Mouse (Mus musculus): ENCODE measurements at regions not wholly inside any gene's neighbourhood (a gene's known extent, or its start where the extent isn't known, plus 50 kb on each side); places are given as distances from the start of the nearest gene placed in this dataset.

GRCm38 (mm10) chr2:105485286-105485685 lies 86.2 kb upstream of the Rcn1 start:
- Histone ChIP-seq H3K4me2 (ENCODE audit: low read depth, low read length, severe bottlenecking) (no peak overlapping the region), H3K27me3 (ENCODE audit: control insufficient read depth, insufficient read depth, low read length) (no peaks in the 10 kb centered on the region), H3K9me3 (ENCODE audit: control insufficient read depth, low read length) (no peaks in the 10 kb centered on the region), H3K36me3 (ENCODE audit: control insufficient read depth, insufficient read depth, low read length) (no peaks in the 10 kb centered on the region), H3K9ac (ENCODE audit: low read length) (no peak overlapping the region), H3K4me3 (ENCODE audit: low read depth, low read length) (no peak overlapping the region), H3K27ac (ENCODE audit: low read depth, low read length) (no peak overlapping the region), H3K4me1 (replicated peaks; ENCODE audit: control insufficient read depth, insufficient read depth, low read length) (no peaks in the 10 kb centered on the region)
- WGBS, result 86% methylated on average over 8 of the region's 8 CpGs
- ATAC-seq (replicated peaks; ENCODE audit: low FRiP score) (no peak), DNase-seq (ENCODE audit: low spot score) (peak; percentile 18)

GRCm38 (mm10) chr2:105495796-105496195 lies 96.7 kb upstream of the Rcn1 start:
- Histone ChIP-seq H3K4me3 (ENCODE audit: low read depth, low read length) (no peak overlapping the region), H3K27me3 (ENCODE audit: control insufficient read depth, insufficient read depth, low read length) (no peaks in the 10 kb centered on the region), H3K9me3 (ENCODE audit: control insufficient read depth, low read length) (no peaks in the 10 kb centered on the region), H3K27ac (ENCODE audit: low read depth, low read length) (no peak overlapping the region), H3K36me3 (ENCODE audit: control insufficient read depth, insufficient read depth, low read length) (no peaks in the 10 kb centered on the region), H3K4me1 (replicated peaks; ENCODE audit: control insufficient read depth, insufficient read depth, low read length) (no peaks in the 10 kb centered on the region), H3K9ac (ENCODE audit: low read length) (no peak overlapping the region), H3K4me2 (ENCODE audit: low read depth, low read length, severe bottlenecking) (no peak overlapping the region)
- WGBS, result 90% methylated on average over 13 of the region's 13 CpGs
- ATAC-seq (replicated peaks; ENCODE audit: low FRiP score), result no peak
- DNase-seq (ENCODE audit: low spot score), result peak; percentile 33

- no peak overlapping the region for H3K4me2 ChIP-seq (ENCODE audit: low read depth, low read length, severe bottlenecking)
- WGBS, result 75% methylated on average over 2 of the region's 2 CpGs
- H3K36me3 ChIP-seq (ENCODE audit: control insufficient read depth, insufficient read depth, low read length), result no peaks in the 10 kb centered on the region
- H3K27ac ChIP-seq (ENCODE audit: low read depth, low read length), result no peak overlapping the region
- H3K9me3 ChIP-seq (ENCODE audit: control insufficient read depth, low read length), result no peaks in the 10 kb centered on the region
- no peak overlapping the region for H3K4me3 ChIP-seq (ENCODE audit: low read depth, low read length)
- ATAC-seq (replicated peaks; ENCODE audit: low FRiP score) (no peak), DNase-seq (ENCODE audit: low spot score) (peak; percentile 22)
- H3K27me3 ChIP-seq (ENCODE audit: control insufficient read depth, insufficient read depth, low read length), result no peaks in the 10 kb centered on the region
- H3K4me1 ChIP-seq (replicated peaks; ENCODE audit: control insufficient read depth, insufficient read depth, low read length), result no peaks in the 10 kb centered on the region
- no peak overlapping the region for H3K9ac ChIP-seq (ENCODE audit: low read length)
Measured at GRCm38 (mm10) chr2:105504197-105504596, 105.1 kb upstream of the Rcn1 start.

DNA sequence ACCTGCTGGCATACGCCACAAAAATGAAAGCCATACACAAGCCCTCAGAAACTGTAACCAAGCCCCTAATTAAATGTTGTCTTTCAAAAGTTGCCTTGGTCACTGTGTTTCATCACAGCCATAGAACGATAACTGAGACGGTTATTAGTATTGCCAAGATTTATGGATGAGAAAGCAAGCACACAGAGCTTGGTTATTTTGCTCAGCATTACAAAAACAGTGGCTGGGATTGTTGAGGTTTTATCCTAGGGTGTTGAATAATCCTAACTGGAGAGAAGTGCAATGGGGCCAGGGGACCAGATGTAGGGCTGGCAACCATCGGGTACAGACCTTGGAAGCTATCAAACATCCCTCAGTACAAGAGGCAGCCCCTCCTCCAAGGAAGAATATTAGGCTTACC lies 106.4 kb upstream of the Rcn1 start:
- Histone ChIP-seq H3K27me3 (ENCODE audit: control insufficient read depth, insufficient read depth, low read length) (no peaks in the 10 kb centered on the region), H3K9ac (ENCODE audit: low read length) (no peak overlapping the region), H3K4me3 (ENCODE audit: low read depth, low read length) (no peak overlapping the region), H3K27ac (ENCODE audit: low read depth, low read length) (no peak overlapping the region), H3K4me2 (ENCODE audit: low read depth, low read length, severe bottlenecking) (no peak overlapping the region), H3K36me3 (ENCODE audit: control insufficient read depth, insufficient read depth, low read length) (no peaks in the 10 kb centered on the region), H3K9me3 (ENCODE audit: control insufficient read depth, low read length) (no peaks in the 10 kb centered on the region), H3K4me1 (replicated peaks; ENCODE audit: control insufficient read depth, insufficient read depth, low read length) (no peaks in the 10 kb centered on the region)
- ATAC-seq (replicated peaks; ENCODE audit: low FRiP score) (no peak), DNase-seq (ENCODE audit: low spot score) (peak; percentile 4)
- 90% methylated on average over 4 of the region's 4 CpGs for WGBS

DNA sequence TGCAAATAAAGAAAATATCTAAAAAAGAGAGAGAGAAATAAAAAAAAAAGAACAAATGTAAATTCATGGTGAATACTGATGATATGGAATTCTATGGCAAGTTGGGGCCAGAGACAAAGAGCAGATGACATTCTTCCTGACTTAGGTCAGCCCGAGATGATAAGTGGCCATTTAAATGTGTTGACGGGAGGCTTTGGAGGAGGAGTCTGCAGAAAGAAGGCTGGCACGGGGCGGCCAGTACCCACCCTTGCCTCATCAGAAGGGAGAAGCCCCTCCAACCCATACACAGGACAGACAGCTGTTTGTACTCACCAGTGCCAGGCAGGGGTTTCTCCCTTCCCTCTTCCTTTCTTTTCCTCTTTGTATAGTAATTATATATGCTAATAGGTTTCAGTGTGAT lies 108.0 kb upstream of the Rcn1 start:
- no peak for ATAC-seq (replicated peaks; ENCODE audit: low FRiP score)
- Histone ChIP-seq H3K27ac (ENCODE audit: low read depth, low read length) (no peak overlapping the region), H3K4me2 (ENCODE audit: low read depth, low read length, severe bottlenecking) (no peak overlapping the region), H3K36me3 (ENCODE audit: control insufficient read depth, insufficient read depth, low read length) (no peaks in the 10 kb centered on the region), H3K9ac (ENCODE audit: low read length) (no peak overlapping the region), H3K9me3 (ENCODE audit: control insufficient read depth, low read length) (no peaks in the 10 kb centered on the region), H3K4me1 (replicated peaks; ENCODE audit: control insufficient read depth, insufficient read depth, low read length) (no peaks in the 10 kb centered on the region), H3K4me3 (ENCODE audit: low read depth, low read length) (no peak overlapping the region), H3K27me3 (ENCODE audit: control insufficient read depth, insufficient read depth, low read length) (no peaks in the 10 kb centered on the region)
- DNase-seq (ENCODE audit: low spot score), result peak; percentile 37
- 87% methylated on average over 4 of the region's 4 CpGs for WGBS

- H3K9ac ChIP-seq (ENCODE audit: low read length), result no peak overlapping the region
- no peak overlapping the region for H3K27ac ChIP-seq (ENCODE audit: low read depth, low read length)
- H3K4me2 ChIP-seq (ENCODE audit: low read depth, low read length, severe bottlenecking), result no peak overlapping the region
- H3K4me3 ChIP-seq (ENCODE audit: low read depth, low read length), result no peak overlapping the region
- DNase-seq (ENCODE audit: low spot score) (peak; percentile 46), ATAC-seq (replicated peaks; ENCODE audit: low FRiP score) (no peak)
- H3K4me1 ChIP-seq (replicated peaks; ENCODE audit: control insufficient read depth, insufficient read depth, low read length), result 0 out of 2 replicates have a peak, but pooled peaks cover 2% of the 10 kb centered on the region
- no peaks in the 10 kb centered on the region for H3K27me3 ChIP-seq (ENCODE audit: control insufficient read depth, insufficient read depth, low read length)
- no peaks in the 10 kb centered on the region for H3K36me3 ChIP-seq (ENCODE audit: control insufficient read depth, insufficient read depth, low read length)
- 87% methylated on average over 4 of the region's 4 CpGs for WGBS
- H3K9me3 ChIP-seq (ENCODE audit: control insufficient read depth, low read length), result no peaks in the 10 kb centered on the region
Measured at GRCm38 (mm10) chr2:105510816-105511215, 111.7 kb upstream of the Rcn1 start.

GRCm38 (mm10) chr2:105511690-105512089 lies 112.6 kb upstream of the Rcn1 start:
- Histone ChIP-seq H3K9me3 (ENCODE audit: control insufficient read depth, low read length) (no peaks in the 10 kb centered on the region), H3K27me3 (ENCODE audit: control insufficient read depth, insufficient read depth, low read length) (no peaks in the 10 kb centered on the region), H3K4me2 (ENCODE audit: low read depth, low read length, severe bottlenecking) (no peak overlapping the region), H3K4me1 (replicated peaks; ENCODE audit: control insufficient read depth, insufficient read depth, low read length) (peaks cover 4% of the 10 kb centered on the region), H3K4me3 (ENCODE audit: low read depth, low read length) (no peak overlapping the region), H3K36me3 (ENCODE audit: control insufficient read depth, insufficient read depth, low read length) (no peaks in the 10 kb centered on the region), H3K27ac (ENCODE audit: low read depth, low read length) (no peak overlapping the region), H3K9ac (ENCODE audit: low read length) (no peak overlapping the region)
- ATAC-seq (replicated peaks; ENCODE audit: low FRiP score) (no peak), DNase-seq (ENCODE audit: low spot score) (no peak)
- WGBS, result 66% methylated on average over 4 of the region's 4 CpGs

DNA sequence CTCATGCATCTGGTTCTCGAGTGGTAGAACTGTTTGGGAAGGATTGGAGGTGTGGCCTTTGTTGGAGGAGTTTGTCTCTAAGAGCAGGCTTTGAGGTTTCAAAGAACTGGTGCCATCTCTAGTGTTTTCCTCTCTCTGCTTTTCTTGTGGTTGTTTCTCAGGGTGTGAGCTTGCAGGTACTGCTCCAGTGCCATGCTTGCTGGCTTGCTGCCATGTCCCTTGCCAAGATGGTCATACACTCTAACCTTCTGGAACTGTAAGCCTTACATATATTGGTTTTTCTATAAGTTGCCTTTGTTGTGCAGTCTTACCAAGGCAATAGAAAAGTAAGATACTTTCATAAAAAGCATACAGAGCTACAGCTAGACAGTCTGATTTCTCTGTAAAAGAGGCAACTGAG lies 115.1 kb upstream of the Rcn1 start:
- Histone ChIP-seq H3K27me3 (ENCODE audit: control insufficient read depth, insufficient read depth, low read length) (no peaks in the 10 kb centered on the region), H3K9ac (ENCODE audit: low read length) (no peak overlapping the region), H3K4me2 (ENCODE audit: low read depth, low read length, severe bottlenecking) (no peak overlapping the region), H3K4me1 (replicated peaks; ENCODE audit: control insufficient read depth, insufficient read depth, low read length) (peaks cover 11% of the 10 kb centered on the region), H3K4me3 (ENCODE audit: low read depth, low read length) (no peak overlapping the region), H3K9me3 (ENCODE audit: control insufficient read depth, low read length) (no peaks in the 10 kb centered on the region), H3K27ac (ENCODE audit: low read depth, low read length) (no peak overlapping the region), H3K36me3 (ENCODE audit: control insufficient read depth, insufficient read depth, low read length) (no peaks in the 10 kb centered on the region)
- WGBS, result 81% methylated on average over 1 of the region's 1 CpGs
- ATAC-seq (replicated peaks; ENCODE audit: low FRiP score), result no peak
- DNase-seq (ENCODE audit: low spot score), result no peak

DNA sequence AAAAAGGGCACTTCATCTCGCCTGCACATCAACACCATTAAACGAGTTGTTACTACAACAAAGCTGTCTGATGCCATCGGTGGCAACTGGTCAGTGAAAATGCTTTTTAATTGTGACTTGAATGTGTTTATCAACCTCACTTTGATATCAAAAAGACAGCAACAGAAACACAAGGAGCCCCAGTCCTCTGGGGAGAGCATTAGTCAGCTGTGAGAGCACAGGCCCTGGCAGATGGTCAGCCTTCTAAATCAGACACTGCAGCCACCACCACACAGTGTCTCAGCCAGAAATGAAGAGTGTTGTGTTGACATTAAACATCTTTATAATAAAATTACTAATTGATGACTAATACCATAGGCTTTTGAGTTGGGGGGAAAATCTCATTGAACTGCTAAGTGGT lies 115.8 kb upstream of the Rcn1 start:
- H3K4me1 ChIP-seq (replicated peaks; ENCODE audit: control insufficient read depth, insufficient read depth, low read length), result peaks cover 11% of the 10 kb centered on the region

More for the DNA sequence above, 115.8 kb upstream of the Rcn1 start:
- Histone ChIP-seq H3K27ac (ENCODE audit: low read depth, low read length) (no peak overlapping the region), H3K4me3 (ENCODE audit: low read depth, low read length) (no peak overlapping the region), H3K4me2 (ENCODE audit: low read depth, low read length, severe bottlenecking) (no peak overlapping the region), H3K36me3 (ENCODE audit: control insufficient read depth, insufficient read depth, low read length) (no peaks in the 10 kb centered on the region), H3K9ac (ENCODE audit: low read length) (no peak overlapping the region), H3K27me3 (ENCODE audit: control insufficient read depth, insufficient read depth, low read length) (no peaks in the 10 kb centered on the region), H3K9me3 (ENCODE audit: control insufficient read depth, low read length) (no peaks in the 10 kb centered on the region)
- ATAC-seq (replicated peaks; ENCODE audit: low FRiP score) (no peak), DNase-seq (ENCODE audit: low spot score) (no peak)
- WGBS, result 65% methylated on average over 3 of the region's 3 CpGs

Data from forebrain, embryonic 11.5 days (tissue).